Mouse (Mus musculus) adrenal gland, adult 2 months (tissue): ENCODE measurements around the gene Cyp17a1. TPM values are rescaled to one million over a fixed set of nuclear protein-coding genes. Genes with fewer than 3 reads are reported as not detected.

Experiments used
- DNase-seq: peaks from one replicate; pipeline ENCODE4 v3.0.0; 2021
- polyA plus RNA-seq: library from polyadenylated mRNA; depleted of rRNA; stranded (reverse); fragments of >200 nt; gene quantifications from 2 replicates; pipeline ENCODE4 v1.2.3, GENCODE M21; 2012; rRNA removed
- total RNA-seq, 2 experiments: library from RNA; stranded (reverse); gene quantifications; 2 replicates each; pipeline ENCODE4 v1.2.3; 2021

The Cyp17a1 gene
- total and polyA plus RNA-seq, 3 experiments = 0.19 to 3.0 (median 1.7) TPM

DNA sequence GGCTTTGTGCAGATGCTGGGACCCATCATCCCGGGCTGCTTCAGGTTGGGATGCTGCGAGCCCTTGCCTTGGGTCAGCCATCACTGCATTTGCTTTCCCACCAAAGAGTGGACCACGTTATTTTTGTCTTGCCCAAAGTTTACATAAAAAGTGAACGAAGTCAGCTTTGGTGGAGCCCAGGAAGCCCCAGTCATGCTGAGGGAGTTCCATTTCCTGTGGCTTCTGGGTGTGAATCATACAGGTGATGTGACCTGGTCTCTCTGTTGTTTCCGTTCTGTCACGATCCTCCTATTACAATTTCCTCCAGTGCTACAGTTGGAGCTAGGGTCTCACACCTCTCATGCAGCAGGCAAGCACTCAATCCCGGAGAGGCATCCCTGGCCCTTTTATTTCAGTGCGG lies 55.6 kb downstream of the Cyp17a1 start:
- DNase-seq = no peak

Other genes starting within 250 kb of the Cyp17a1 start
- 10 to 100 TPM; 38.0 to 66.4 TPM for gene Trim8, start 171.5 kb downstream of the Cyp17a1 start, total RNA-seq
- 66.1 and 78.8 TPM in 2 replicates for gene Trim8, start 171.5 kb downstream of the Cyp17a1 start, polyA plus RNA-seq
- 10 to 100 TPM; 51.6 to 75.1 TPM for gene Arl3, start 100.0 kb downstream of the Cyp17a1 start, total RNA-seq
- 11.7 and 12.2 TPM in 2 replicates for gene Arl3, start 100.0 kb downstream of the Cyp17a1 start, polyA plus RNA-seq
- 10 to 100 TPM in 1 of 2 experiments, 1 to 10 TPM in 1; 7.7 to 12.7 TPM for gene Sfxn2, start 99.8 kb downstream of the Cyp17a1 start, total RNA-seq
- 3.7 and 4.6 TPM in 2 replicates for gene Sfxn2, start 99.8 kb downstream of the Cyp17a1 start, polyA plus RNA-seq
- 100 to 1,000 TPM; 136 to 156 TPM for gene Wbp1l, start 74.1 kb downstream of the Cyp17a1 start, total RNA-seq
- gene Wbp1l, start 74.1 kb downstream of the Cyp17a1 start, polyA plus RNA-seq = 128 and 159 TPM in 2 replicates
- gene Borcs7, start 16.7 kb upstream of the Cyp17a1 start, total RNA-seq = 10 to 100 TPM; 13.5 to 14.5 TPM
- gene Borcs7, start 16.7 kb upstream of the Cyp17a1 start, polyA plus RNA-seq = 2.3 and 2.9 TPM in 2 replicates
- 10 to 100 TPM; 89.0 to 94.8 TPM for gene As3mt, start 34.3 kb upstream of the Cyp17a1 start, total RNA-seq
- 11.3 and 14.3 TPM in 2 replicates for gene As3mt, start 34.3 kb upstream of the Cyp17a1 start, polyA plus RNA-seq
- gene Cnnm2, start 88.4 kb upstream of the Cyp17a1 start, total RNA-seq = 10 to 100 TPM; 33.4 to 40.7 TPM
- gene Cnnm2, start 88.4 kb upstream of the Cyp17a1 start, polyA plus RNA-seq = 34.9 and 49.2 TPM in 2 replicates